Mouse (Mus musculus) liver, adult (tissue): ENCODE measurements around the gene Map3k3.

Experiments
- GATA4 ChIP-seq: IDR thresholded peaks from 2 replicates; pipeline ENCODE4 v1.6.1; 2014; ENCODE audit warnings: mild to moderate bottlenecking, low read length; ENCODE audit not compliant: insufficient replicate concordance

Map3k3 gene

DNA sequence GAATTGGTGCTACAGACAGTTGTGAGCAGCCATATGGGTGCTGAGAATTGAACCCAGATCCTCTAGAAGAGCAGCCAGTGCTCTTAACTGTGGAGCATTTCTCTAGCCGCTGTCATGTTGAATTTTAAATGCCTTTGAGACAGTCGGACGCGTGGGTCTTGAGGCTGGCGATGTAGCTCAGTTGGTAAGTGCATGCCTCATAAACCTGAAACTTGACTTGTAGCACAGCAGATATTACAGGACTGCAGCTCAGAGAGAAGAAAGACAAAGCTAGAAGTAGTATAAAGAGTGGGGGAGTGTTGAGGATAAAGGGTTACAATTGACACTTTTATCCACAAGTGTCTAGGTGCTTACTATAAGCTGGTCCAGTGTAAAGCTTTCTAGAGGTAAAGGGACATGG, 48.1 kb downstream of the Map3k3 start:
- TF ChIP-seq GATA4 = no peak

DNA sequence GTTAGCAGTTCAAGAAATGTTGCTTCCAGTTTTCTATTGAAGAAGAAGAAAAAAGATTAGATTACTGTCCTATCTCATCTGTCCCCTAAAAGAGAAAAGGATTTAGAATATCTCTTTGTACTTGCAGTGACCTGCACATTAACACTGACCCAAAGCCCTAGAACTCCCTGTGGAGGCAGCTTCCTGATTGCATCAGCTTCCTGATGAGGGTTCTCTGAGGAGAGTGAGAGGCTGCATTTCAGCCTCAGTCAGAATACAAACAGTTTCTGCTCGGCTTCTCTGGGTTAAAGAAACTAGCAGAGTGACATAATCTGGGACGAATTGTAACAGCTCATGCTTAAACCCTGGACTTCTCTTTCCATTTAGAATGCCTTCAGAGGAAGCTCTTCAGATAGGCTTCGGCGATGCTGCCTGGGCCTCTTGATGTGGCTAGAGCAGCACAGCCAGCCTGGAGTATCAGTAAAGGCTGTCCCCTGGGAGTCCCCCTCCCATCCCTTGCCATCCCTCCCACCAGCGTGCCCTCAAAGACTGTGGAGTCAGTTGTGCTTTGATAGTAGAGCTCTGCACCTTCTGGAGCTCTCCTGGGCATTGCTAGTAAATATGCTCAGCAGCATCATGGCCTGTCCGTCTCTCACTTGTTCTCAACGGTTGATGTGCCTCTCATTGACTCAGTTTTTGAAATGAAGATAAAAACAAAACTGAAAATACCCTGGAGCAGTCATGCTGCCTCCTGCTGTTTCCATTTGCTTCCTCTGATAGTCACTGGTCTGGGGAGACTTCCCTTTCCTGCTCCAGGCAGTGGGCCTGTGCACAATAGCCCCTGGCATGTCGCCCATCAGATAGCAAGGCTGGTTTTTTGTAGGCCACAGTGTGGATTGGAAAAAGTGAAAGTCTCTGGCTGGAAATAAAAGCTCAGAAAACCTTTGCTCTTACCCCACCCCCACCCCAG, 50.4 kb downstream of the Map3k3 start:
- TF ChIP-seq GATA4 = peak; percentile 100

DNA sequence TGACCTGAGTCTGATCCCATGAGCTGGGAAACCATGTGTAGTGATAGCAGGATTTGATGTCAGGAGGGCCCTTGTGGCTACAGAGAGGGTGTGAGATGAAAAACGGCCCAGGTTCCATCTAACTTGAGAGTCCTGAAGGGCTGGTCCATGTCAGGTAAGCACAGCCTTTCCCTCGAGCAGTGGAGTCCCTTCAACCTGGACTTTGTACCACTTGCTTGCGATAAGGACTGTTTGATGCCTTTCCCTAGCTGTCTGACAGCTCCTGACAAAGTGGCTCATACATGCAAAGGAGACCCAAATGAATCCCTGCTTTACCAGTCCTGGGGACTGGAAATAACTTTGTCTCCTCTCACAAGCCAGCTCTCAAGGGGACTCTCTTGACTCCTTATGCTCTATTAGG, 66.8 kb downstream of the Map3k3 start:
- TF ChIP-seq GATA4 = no peak

DNA sequence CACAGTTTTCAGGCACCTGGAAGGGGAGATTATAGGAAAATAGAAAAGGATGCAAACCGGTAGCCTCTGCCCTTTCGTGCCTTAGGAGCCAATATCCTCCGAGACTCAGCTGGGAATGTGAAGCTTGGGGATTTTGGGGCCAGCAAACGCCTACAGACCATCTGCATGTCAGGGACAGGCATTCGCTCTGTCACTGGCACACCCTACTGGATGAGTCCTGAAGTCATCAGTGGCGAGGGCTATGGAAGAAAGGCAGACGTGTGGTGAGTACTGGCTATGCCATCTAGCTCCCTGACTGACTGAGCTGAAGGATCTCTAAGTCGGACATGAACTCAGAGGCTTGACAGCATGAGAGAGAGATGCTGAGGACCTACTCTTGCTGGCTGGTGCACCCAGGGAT, 67.7 kb downstream of the Map3k3 start:
- no peak for TF ChIP-seq GATA4

DNA sequence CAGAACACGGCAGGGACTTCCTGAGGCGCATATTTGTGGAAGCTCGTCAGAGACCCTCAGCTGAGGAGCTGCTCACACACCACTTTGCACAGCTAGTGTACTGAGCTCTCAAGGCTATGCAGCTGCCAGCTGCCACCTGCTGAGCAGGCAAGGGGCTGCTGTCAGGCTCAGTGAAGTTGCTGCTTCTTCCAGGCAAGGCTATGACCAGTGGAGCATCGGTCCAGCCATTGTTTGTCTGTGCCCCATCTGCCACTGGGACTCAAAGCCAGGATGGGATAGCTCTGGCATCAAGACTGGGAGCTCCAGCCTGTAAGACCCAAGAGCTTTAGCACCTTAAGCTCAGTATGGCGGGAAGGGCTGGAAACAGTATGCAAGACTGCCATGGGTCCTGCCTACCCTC, 69.7 kb downstream of the Map3k3 start:
- no peak for TF ChIP-seq GATA4

DNA sequence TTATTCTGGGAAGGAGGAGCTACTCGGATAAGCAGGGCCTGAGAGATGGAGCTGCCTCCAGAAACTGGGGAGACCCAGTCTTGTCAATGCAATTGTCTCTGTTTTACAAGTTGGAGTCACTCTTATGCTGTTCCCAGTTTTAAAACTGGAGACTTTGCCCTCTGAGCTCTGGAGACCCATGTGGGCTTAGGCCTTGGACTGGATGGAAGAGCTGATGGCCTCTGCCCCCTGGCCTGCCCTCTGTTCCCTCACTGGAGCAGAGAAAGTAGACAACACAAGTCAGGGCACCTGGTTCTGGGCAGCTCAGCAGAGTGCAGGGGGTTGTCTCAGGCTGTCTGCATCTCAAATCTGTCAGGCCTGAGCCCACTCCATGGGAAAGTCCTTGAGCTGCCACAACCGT, 70.4 kb downstream of the Map3k3 start:
- no peak; the same call in 1 of the 2 replicates for TF ChIP-seq GATA4

DNA sequence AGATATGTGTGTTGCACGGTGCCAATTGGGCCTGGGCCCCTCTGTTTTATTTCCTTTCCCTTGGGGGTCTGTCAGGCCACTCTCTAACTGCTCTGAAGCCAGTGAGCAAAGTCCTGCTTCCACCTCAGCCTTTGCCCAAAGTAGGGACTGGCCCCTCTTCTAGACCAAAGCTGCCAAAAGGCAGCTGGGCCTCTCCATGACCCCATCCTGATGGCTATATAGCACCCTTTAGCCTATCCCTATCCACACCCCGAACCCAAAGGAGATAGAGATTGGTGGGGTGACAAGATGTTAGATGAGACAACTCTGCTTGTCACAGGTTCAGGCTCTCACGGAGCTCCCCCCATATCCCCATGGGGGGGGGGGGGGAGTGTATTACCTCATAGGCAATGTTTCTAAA, 71.3 kb downstream of the Map3k3 start:
- TF ChIP-seq GATA4 = no peak

DNA sequence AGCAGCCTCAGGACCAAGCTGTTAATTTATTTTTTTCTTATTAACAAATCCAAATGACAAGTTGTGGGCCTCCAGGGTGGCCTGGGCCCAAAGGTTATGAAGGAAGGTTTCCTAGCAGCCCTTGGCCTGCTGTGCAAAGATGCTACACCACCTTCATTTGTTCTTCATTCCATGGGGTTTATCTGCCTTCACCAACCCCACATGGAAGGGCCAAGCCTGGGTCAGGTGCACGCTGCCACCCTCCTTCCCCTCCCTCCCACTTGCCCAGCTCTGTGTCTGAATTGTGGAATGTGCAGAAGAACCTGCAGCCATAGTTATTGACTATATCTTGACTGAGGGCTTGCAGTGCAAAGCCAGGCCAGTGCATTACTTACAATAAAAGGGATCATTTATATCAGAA, 71.8 kb downstream of the Map3k3 start:
- TF ChIP-seq GATA4 = no peak

DNA sequence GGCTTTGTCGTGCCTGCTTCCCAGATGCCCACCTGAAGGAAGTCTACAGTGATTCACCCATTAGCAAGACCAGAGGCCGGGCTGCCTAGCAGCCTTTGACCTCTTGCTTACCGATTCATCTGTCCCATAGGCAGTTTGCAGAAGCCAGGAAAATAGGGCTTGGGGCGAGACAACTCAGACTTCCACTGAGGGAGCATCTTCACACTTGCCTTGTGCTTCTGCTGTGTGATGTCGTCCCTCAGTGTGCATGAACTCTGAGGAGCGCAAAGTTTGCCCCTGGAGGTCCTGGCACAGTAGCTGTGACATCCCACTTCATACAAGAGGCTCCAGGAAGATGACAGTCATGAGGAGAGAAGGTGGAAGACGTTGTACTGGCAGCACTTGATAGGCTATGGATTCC, 72.7 kb downstream of the Map3k3 start:
- TF ChIP-seq GATA4 = no peak

DNA sequence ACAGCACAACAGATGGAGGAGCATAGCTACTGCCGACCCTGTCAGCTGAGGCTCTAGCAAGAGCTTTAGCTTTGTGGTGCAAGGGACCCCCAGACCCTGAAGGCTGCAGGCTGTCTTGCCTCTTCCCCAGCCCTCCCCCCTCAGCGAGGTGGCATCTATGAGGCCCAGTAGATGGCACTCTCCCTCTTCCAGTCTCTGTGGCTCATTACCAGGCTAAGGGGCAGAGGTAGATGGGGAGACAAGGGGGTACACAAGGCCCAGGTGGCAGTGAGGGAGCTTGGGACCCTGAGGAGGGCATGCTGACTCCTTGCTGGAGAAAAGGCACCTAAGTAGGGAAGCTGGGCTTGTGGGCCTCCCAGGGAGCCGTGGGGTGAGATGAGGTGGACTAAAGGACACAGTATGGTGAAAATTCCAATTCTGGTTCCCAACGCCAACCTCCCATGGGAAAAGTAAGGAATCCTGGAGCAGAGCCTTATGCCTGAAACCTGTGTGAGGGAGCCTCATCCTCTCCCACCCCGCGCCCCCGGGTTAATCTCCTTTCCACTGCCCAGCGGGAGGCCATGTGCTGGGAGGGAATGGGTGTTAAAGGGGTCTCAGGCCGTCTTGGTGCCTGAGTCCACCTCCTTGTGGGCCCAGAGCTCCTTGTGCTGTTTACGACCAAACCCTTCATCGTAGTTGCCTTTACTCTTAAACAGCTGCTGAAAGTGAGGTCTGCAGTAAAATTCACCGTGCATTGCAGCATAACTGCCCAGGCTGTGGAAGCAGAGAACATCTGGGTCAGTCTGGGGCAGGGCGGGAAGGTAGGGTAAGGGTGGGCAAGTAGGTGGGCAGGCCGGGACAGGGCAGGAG, 73.9 kb downstream of the Map3k3 start:
- TF ChIP-seq GATA4 = no peak

DNA sequence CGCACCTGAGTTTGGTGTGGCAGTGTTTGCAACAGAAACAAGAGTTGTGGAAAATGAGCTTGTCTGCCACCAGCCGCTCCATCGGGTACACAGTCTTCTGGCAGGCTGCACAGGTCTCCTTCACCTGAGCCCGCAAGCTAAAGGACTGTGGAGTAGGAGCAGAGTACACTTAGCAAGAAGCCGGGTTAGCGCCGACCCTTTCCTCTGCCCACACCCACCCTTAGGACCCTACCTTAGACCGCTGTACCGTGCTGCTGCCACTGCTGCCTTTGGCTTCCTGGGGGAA, 74.5 kb downstream of the Map3k3 start:
- no peak for TF ChIP-seq GATA4

DNA sequence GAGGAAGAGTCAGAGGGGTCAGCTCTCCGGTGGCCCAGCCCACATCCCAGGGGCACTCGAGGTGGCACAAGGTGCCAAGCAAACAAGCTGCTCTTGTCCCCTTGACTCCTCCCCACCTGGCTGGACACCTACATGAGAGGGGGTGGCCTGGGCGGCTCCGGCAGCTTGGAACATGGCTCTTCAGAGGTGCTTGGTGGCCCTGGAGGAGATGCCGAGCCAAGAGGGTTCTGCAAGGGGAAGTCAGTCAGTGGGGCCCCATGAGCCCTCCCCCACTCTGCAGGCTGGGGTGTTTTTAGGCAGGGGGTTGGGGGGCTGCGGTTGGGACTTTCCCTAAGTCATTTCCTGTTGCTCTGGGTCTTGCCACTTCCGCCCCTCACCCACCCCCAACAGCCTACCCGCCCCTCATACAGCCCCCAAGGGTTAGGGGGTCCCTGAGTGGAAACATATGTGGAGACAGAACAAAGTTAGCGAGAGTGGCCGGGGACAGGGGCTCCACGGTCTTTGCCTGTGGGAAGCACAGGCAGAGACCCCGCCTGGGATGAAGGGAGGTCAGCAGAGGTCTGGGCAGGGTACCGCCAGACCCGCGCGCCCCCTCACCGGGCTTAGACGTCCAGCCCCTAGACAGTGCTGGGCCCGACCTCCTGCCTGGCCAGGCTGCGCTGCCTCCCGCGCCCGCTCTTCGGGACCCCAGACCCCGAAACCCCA, 75.0 kb downstream of the Map3k3 start:
- TF ChIP-seq GATA4 = no peak

DNA sequence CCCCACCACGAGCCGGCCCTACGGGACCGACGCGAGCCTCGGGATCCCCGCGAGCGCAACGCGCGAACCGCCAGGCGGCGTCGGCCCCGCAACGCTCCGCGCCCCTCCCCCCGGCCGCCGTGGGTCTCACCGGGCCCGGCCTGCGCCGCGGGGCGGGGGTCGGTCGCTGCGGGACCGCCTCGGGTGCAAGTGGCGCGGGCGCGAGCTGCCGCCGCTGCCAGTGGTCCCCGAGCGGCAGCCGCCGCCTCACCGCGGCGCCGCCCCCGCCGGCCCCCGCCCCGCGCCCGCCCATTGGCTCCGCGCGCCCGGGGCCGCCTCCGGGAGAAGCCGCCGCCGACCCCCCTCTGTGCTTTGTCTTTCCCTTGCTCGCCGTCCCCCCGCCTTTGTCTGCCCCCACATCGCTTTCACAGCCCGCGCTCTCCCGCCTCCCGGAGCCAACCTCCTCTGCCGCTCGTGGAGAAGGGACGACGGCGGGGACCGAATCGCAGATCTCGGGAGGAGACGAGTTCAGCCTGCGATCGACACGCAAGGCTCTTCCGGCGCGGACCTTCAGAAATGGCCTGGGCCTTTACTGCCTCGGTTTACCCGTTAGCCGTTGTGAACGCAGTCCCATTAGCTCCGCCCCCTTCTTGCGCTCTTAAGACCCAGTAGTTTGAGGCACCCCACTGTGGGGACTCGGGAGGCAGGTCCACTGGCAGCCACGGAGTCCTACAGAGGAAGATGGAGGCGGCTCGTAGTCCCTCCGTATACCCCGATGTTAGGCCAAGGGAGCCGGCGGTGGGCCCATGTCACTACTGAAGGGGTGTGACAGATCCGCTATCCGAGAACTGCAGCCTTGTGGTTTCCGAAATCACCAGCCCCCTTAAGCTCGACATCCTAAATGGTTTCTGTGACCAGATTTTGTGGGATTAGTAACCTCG, 75.8 kb downstream of the Map3k3 start:
- no peak for TF ChIP-seq GATA4

DNA sequence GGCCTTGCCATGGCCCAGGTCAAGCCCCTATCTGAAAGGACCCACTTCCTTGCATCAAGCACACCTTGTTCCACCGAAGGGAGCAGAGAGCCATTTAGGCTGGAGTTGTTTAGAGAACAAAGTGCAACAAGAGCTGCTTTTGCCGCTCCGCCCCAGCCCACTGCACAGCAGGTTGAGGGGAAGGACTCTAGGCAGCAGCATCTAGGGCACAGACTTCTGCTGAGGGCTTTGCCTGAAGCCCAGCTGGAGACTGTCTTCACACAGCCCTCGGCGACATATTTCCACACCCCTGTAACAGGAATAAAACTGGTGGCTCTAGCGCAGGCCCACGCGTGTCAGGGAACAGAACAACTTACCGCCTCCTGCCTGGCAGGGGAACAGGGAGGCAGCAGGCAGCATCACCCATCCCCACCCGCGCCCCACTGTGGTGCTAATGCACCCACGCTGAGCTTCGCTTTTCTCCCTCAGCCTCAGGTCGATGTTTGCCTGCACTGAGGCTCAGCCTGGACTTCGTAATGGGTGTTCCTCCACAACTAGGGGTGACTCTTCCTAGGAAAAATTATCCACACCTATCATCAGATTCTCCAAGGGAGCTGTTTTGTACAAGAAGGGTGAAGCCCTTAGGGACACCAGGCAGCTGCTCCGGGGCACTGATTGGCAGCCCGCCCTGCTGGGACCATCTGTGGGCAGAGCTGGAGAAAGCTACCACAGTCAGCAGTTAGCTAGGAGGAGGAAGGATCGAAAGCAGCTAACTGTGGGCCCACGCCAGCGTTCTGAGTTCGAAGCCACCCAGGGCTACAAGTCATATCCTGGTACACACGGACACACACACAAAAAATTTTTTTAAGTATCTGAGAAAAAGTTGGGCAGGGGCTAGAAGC, 76.7 kb downstream of the Map3k3 start, which contains the start of the genes Gm10840 and Limd2:
Gene Gm10840, plus strand, starts transcription at position 10 of the 881 bp plus-strand sequence.
Gene Limd2, minus strand, starts transcription at position 20 of the 881 bp plus-strand sequence.
- no peak for TF ChIP-seq GATA4
